22 mouse cellular contexts compared by ENCODE assay signal in genomic region chr1:156665777-156666176, GRCm38 (mm10).
"Had no signal": no experiment of that assay in that cellular context is flagged by ENCODE, and none has a peak within 500 bp of the region (broad histone marks: within the 10 kb centered on the region; RNA-seq: fewer than 3 reads in every experiment).

No protein-coding gene starts in this region.

- H3K9me3 ChIP-seq: heart, embryonic 10.5 days; heart, embryonic 12.5 days; hindbrain, embryonic 10.5 days; hindbrain, embryonic 12.5 days; intestine, embryonic 15.5 days; limb, embryonic 13.5 days; limb, embryonic 15.5 days; liver, embryonic 12.5 days had no signal

- H3K4me3 ChIP-seq: heart, embryonic 12.5 days; hindbrain, embryonic 10.5 days; hindbrain, embryonic 12.5 days; intestine, embryonic 15.5 days; layer of hippocampus, adult 2 months; limb, embryonic 13.5 days; limb, embryonic 15.5 days; liver, embryonic 12.5 days had no signal

- H3K27ac ChIP-seq: heart, embryonic 10.5 days; hindbrain, embryonic 12.5 days; hindbrain, embryonic 14.5 days; intestine, embryonic 15.5 days; layer of hippocampus, adult 2 months; limb, embryonic 13.5 days; limb, embryonic 15.5 days; liver, embryonic 12.5 days; liver, embryonic 14.5 days had no signal

- H3K36me3 ChIP-seq: heart, embryonic 10.5 days; hindbrain, embryonic 12.5 days; intestine, embryonic 15.5 days; limb, embryonic 13.5 days; limb, embryonic 15.5 days; liver, embryonic 12.5 days had no signal

- DNase-seq: gastrocnemius, postnatal 25 days; heart, postnatal 10 days; heart, postnatal 4 days; kidney, adult 18-20 months; kidney, adult 8-10 months; kidney, postnatal 10 days; kidney, postnatal 25 days; kidney, postnatal 4 days; layer of hippocampus, adult 9-11 months; layer of hippocampus, postnatal 36 days; left cerebral cortex, postnatal 4 days had no signal

- H3K9ac ChIP-seq: heart, embryonic 12.5 days; hindbrain, embryonic 12.5 days; hindbrain, embryonic 14.5 days; intestine, embryonic 15.5 days; limb, embryonic 13.5 days; limb, embryonic 15.5 days; liver, embryonic 12.5 days; liver, embryonic 14.5 days had no signal

- H3K27me3 ChIP-seq: heart, embryonic 12.5 days; hindbrain, embryonic 12.5 days; intestine, embryonic 15.5 days; limb, embryonic 13.5 days; limb, embryonic 15.5 days; liver, embryonic 12.5 days had no signal
